Mouse (Mus musculus): ENCODE results near the gene Adcy1. TPM values are rescaled to one million over a fixed set of nuclear protein-coding genes. Genes with fewer than 3 reads are reported as not detected.

Gene Adcy1
- polyA plus RNA-seq, 1 experiment from 2014 or later, result 2.0 TPM

DNA sequence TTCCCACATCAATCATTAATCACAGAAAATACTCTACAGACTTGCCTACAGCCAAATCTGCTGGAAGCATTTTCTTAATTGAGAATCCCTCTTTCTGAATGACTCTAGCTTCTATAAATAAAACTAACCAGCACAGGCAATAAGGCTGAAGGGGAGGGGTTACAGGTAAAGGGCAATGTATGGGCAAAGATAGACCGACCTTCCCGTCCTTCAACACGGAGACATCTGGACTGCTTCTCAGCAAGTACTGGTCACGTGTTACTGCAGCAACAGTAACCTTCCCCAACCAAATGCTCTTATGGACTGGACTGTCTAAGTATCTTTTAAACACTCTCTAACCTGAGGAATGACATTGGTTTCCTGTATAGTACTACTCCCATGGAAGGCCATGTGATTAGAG, 9.6 kb upstream of the Adcy1 start:
- ATAC-seq (ENCODE audit: low FRiP score) (no peak), DNase-seq (ENCODE audit: low spot score) (no peak)
- Histone ChIP-seq H3K4me1 (replicated peaks; ENCODE audit: control insufficient read depth, insufficient read depth, low read length) (no peaks in the 10 kb centered on the region), H3K4me3 (ENCODE audit: low read depth, low read length) (no peak overlapping the region), H3K27ac (ENCODE audit: low read depth, low read length) (no peak overlapping the region), H3K9ac (ENCODE audit: low read depth, low read length) (no peak overlapping the region), H3K36me3 (ENCODE audit: control insufficient read depth, insufficient read depth, low read length) (no peaks in the 10 kb centered on the region), H3K9me3 (ENCODE audit: control insufficient read depth, low read length) (no peaks in the 10 kb centered on the region), H3K27me3 (ENCODE audit: control insufficient read depth, insufficient read depth, low read length) (peaks cover 2% of the 10 kb centered on the region), H3K4me2 (replicated peaks; ENCODE audit: low read depth, low read length) (no peak overlapping the region)
- WGBS, result 92% methylated on average over 4 of the region's 4 CpGs

DNA sequence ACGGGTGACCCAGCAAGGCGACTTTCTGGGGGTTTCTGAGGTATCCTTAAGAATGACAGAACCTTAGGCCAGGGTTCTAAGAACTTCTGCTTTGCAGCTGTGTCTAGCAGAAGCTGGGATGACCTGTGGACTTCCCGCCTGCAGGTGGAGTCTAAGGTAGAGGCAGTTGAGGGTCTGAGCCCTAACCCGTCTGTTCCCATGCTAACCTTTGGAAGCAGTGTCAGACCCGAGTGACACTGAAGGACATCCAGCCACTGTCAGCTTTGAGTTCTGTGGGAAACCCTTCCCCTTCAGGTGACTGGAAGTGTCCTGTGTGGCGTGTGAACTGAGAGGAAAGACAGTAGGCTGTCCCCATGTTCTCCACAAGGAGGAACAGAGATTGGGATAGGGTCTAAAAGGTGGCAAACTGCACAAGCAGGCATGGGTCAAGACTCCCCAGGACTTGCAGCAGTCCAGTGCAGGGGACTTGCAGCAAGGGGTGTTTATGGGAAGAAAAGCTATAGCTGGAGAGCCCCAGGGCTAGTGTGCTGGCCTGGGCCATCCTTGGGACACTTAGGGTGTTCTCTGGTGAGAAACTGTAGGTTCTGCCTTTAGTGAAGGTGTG, 8.5 kb upstream of the Adcy1 start:
- Histone ChIP-seq H3K36me3 (ENCODE audit: control insufficient read depth, insufficient read depth, low read length) (no peaks in the 10 kb centered on the region), H3K27me3 (ENCODE audit: control insufficient read depth, insufficient read depth, low read length) (peaks cover 2% of the 10 kb centered on the region)
- ATAC-seq (ENCODE audit: low FRiP score), result no peak

DNA sequence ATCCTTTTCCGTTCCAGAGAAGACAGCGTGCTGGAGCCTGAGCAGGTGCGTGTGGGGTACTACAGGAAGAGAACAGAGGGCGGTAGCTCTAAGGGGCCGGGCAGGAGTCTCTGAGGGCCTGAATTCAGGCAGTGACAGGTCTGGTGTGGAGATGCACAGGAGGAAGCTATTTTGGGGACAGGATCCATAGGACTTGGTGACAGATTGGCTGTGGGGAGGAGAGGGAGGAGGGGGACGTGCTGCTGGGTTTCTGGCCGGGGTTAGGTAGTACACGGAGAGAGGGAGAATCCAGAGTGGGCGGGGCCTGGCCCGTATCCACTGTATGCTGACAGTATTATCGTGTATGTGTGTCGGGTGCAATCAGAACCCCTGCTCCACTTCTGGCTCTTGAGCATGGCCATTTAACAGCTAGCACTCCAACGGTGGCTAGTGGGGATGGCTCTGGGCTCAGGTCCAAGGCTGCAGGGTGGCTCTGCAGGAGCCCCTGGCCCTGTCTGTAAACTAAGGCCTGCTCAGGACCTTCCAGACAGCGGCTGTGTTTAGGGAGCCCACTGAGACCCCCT, 7.8 kb upstream of the Adcy1 start:
- H3K4me1 ChIP-seq (replicated peaks; ENCODE audit: control insufficient read depth, insufficient read depth, low read length), result no peaks in the 10 kb centered on the region
- no peak overlapping the region for H3K27ac ChIP-seq (ENCODE audit: low read depth, low read length)
- H3K4me2 ChIP-seq (replicated peaks; ENCODE audit: low read depth, low read length), result no peak overlapping the region
- H3K9ac ChIP-seq (ENCODE audit: low read depth, low read length), result no peak overlapping the region
- H3K9me3 ChIP-seq (ENCODE audit: control insufficient read depth, low read length), result no peaks in the 10 kb centered on the region
- 22% methylated on average over 14 of the region's 14 CpGs for WGBS
- ATAC-seq (ENCODE audit: low FRiP score), result peak; percentile 59; the same call in 1 of the 2 replicates
- H3K36me3 ChIP-seq (ENCODE audit: control insufficient read depth, insufficient read depth, low read length), result no peaks in the 10 kb centered on the region
- no peak overlapping the region for H3K4me3 ChIP-seq (ENCODE audit: low read depth, low read length)
- peak; percentile 31 for DNase-seq (ENCODE audit: low spot score)
- H3K27me3 ChIP-seq (ENCODE audit: control insufficient read depth, insufficient read depth, low read length), result peaks cover 2% of the 10 kb centered on the region

More for the DNA sequence above, 8.5 kb upstream of the Adcy1 start:
- Histone ChIP-seq H3K9ac (ENCODE audit: low read depth, low read length) (no peak overlapping the region), H3K9me3 (ENCODE audit: control insufficient read depth, low read length) (no peaks in the 10 kb centered on the region), H3K4me2 (replicated peaks; ENCODE audit: low read depth, low read length) (no peak overlapping the region), H3K27ac (ENCODE audit: low read depth, low read length) (no peak overlapping the region), H3K4me1 (replicated peaks; ENCODE audit: control insufficient read depth, insufficient read depth, low read length) (no peaks in the 10 kb centered on the region), H3K4me3 (ENCODE audit: low read depth, low read length) (no peak overlapping the region)
- no peak for DNase-seq (ENCODE audit: low spot score)
- 82% methylated on average over 6 of the region's 6 CpGs for WGBS

DNA sequence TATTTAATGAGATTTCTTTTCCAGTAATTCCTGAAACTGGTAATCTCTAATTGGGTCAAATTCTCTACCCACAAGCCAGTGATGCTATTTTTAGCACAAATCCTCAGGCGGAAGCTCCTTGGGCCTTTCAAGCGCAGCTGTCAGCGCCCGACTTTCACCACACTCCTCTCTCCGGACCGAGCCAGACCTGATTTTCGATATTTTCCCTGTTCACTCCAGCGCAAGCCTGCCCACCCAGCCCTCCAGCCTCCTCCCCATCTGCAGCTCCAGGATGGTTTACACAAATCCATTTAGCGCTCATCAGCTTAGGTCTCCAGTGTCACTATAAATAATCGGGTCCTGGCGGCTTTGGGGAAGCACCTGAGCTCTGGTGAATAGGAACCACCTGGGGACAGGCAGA, 7.2 kb upstream of the Adcy1 start:
- 20% methylated on average over 11 of the region's 11 CpGs for WGBS
- Histone ChIP-seq H3K9me3 (ENCODE audit: control insufficient read depth, low read length) (no peaks in the 10 kb centered on the region), H3K27ac (ENCODE audit: low read depth, low read length) (no peak overlapping the region), H3K36me3 (ENCODE audit: control insufficient read depth, insufficient read depth, low read length) (no peaks in the 10 kb centered on the region), H3K4me2 (replicated peaks; ENCODE audit: low read depth, low read length) (no peak overlapping the region), H3K27me3 (ENCODE audit: control insufficient read depth, insufficient read depth, low read length) (peaks cover 2% of the 10 kb centered on the region), H3K4me1 (replicated peaks; ENCODE audit: control insufficient read depth, insufficient read depth, low read length) (no peaks in the 10 kb centered on the region), H3K4me3 (ENCODE audit: low read depth, low read length) (no peak overlapping the region), H3K9ac (ENCODE audit: low read depth, low read length) (no peak overlapping the region)
- no peak for DNase-seq (ENCODE audit: low spot score)
- ATAC-seq (ENCODE audit: low FRiP score), result no peak

DNA sequence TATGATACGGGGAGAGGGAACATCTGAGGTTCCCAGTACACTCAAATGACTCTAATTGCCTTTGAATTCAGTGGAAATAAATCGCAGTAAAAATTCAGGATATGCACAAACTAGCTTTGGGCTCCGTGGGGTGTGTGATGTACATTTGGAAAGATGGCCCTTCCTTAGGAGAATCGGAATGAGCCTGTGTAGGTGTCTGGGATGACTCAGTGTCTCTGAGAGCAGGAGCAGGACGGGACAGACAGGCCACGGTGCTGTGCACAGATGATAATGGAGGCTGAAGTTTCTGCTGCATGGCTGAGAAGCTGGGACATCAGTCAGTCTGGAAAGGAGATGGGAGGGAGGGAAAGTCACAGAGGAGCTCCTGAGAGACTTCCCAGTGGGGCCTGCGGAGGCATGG, 5.5 kb upstream of the Adcy1 start:
- Histone ChIP-seq H3K9ac (ENCODE audit: low read depth, low read length) (no peak overlapping the region), H3K27ac (ENCODE audit: low read depth, low read length) (no peak overlapping the region), H3K9me3 (ENCODE audit: control insufficient read depth, low read length) (no peaks in the 10 kb centered on the region), H3K4me2 (replicated peaks; ENCODE audit: low read depth, low read length) (no peak overlapping the region), H3K4me1 (replicated peaks; ENCODE audit: control insufficient read depth, insufficient read depth, low read length) (0 out of 2 replicates have a peak, but pooled peaks cover 3% of the 10 kb centered on the region), H3K4me3 (ENCODE audit: low read depth, low read length) (no peak overlapping the region), H3K27me3 (ENCODE audit: control insufficient read depth, insufficient read depth, low read length) (peaks cover 13% of the 10 kb centered on the region), H3K36me3 (ENCODE audit: control insufficient read depth, insufficient read depth, low read length) (no peaks in the 10 kb centered on the region)
- no peak for DNase-seq (ENCODE audit: low spot score)
- WGBS, result 81% methylated on average over 7 of the region's 7 CpGs
- no peak for ATAC-seq (ENCODE audit: low FRiP score)

DNA sequence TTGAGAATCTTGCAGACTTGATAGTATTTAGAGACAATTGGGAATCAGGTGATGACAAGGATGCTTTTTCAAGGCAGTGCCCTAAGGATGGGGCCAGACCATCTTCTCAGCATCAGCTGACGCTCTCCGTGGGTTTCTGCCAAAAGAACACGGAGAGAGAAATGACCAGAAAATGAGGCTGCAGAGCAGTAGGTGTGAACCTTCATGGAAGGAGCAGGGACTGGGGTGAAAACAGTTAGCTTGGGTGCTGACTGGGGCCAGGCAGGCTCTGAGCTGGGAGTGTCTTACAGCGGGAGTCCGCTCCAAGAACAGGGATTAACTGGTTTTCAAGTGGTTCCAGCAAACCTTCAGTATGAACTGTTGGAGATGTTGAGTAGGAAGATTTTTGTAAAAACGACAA, 1.3 kb upstream of the Adcy1 start:
- Histone ChIP-seq H3K27ac (ENCODE audit: low read depth, low read length) (no peak overlapping the region), H3K9ac (ENCODE audit: low read depth, low read length) (no peak overlapping the region), H3K4me2 (replicated peaks; ENCODE audit: low read depth, low read length) (no peak overlapping the region), H3K36me3 (ENCODE audit: control insufficient read depth, insufficient read depth, low read length) (no peaks in the 10 kb centered on the region), H3K4me3 (ENCODE audit: low read depth, low read length) (no peak overlapping the region), H3K9me3 (ENCODE audit: control insufficient read depth, low read length) (no peaks in the 10 kb centered on the region), H3K4me1 (replicated peaks; ENCODE audit: control insufficient read depth, insufficient read depth, low read length) (peaks cover 6% of the 10 kb centered on the region), H3K27me3 (ENCODE audit: control insufficient read depth, insufficient read depth, low read length) (peaks cover 33% of the 10 kb centered on the region)
- 41% methylated on average over 6 of the region's 6 CpGs for WGBS
- DNase-seq (ENCODE audit: low spot score) (no peak), ATAC-seq (ENCODE audit: low FRiP score) (no peak)

DNA sequence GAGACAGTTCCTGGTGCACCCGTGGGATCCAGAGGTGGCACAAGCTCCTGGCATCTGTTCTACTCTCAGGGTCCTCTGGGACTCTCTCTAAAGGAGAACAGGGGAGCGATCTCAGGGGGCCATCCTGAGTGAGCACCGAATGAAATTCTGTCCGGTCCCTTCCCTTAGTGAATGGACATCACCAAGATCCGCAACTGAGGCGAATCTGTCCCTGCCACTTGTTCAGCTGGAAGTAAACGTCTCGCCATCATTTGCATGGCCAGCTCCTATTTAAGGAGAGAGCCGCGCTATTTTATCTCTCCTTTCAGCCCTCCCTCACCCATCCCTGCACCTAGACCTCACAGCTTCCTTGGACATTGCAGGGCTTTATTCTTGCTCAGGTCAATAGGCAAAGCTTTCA, 723 bp upstream of the Adcy1 start:
- 9% methylated on average over 10 of the region's 10 CpGs for WGBS
- no peak; the same call in 1 of the 2 replicates for ATAC-seq (ENCODE audit: low FRiP score)
- H3K27ac ChIP-seq (ENCODE audit: low read depth, low read length), result no peak overlapping the region
- H3K4me1 ChIP-seq (replicated peaks; ENCODE audit: control insufficient read depth, insufficient read depth, low read length), result peaks cover 6% of the 10 kb centered on the region
- peak; percentile 43 for DNase-seq (ENCODE audit: low spot score)
- peak overlapping the region; percentile 76 for H3K4me2 ChIP-seq (replicated peaks; ENCODE audit: low read depth, low read length)
- peak overlapping the region; percentile 43 for H3K4me3 ChIP-seq (ENCODE audit: low read depth, low read length)
- H3K9me3 ChIP-seq (ENCODE audit: control insufficient read depth, low read length), result no peaks in the 10 kb centered on the region
- H3K36me3 ChIP-seq (ENCODE audit: control insufficient read depth, insufficient read depth, low read length), result no peaks in the 10 kb centered on the region
- H3K27me3 ChIP-seq (ENCODE audit: control insufficient read depth, insufficient read depth, low read length), result peaks cover 33% of the 10 kb centered on the region
- H3K9ac ChIP-seq (ENCODE audit: low read depth, low read length), result peak overlapping the region; percentile 54; the same call in 1 of the 2 replicates

DNA sequence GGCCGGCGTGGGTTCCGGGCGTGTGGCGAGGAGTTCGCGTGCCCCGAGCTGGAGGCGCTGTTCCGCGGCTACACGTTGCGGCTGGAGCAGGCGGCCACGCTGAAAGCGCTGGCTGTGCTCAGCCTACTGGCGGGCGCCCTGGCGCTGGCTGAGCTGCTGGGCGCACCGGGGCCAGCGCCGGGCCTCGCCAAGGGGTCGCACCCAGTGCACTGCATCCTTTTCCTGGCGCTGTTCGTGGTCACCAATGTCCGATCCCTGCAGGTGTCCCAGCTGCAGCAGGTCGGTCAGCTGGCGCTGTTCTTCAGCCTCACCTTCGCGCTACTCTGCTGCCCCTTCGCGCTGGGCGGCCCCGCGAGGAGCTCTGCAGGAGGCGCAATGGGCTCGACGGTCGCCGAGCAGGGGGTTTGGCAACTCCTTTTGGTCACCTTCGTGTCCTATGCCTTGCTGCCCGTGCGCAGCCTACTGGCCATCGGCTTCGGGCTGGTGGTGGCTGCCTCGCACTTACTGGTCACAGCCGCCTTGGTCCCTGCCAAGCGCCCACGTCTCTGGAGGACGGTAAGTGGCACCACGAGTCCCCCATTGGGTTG, 485 bp downstream of the Adcy1 start:
- Histone ChIP-seq H3K9ac (ENCODE audit: low read depth, low read length) (peak overlapping the region; percentile 59), H3K4me1 (replicated peaks; ENCODE audit: control insufficient read depth, insufficient read depth, low read length) (peaks cover 6% of the 10 kb centered on the region), H3K27me3 (ENCODE audit: control insufficient read depth, insufficient read depth, low read length) (peaks cover 33% of the 10 kb centered on the region), H3K4me2 (replicated peaks; ENCODE audit: low read depth, low read length) (peak overlapping the region; percentile 97), H3K4me3 (ENCODE audit: low read depth, low read length) (peak overlapping the region; percentile 62), H3K9me3 (ENCODE audit: control insufficient read depth, low read length) (no peaks in the 10 kb centered on the region), H3K36me3 (ENCODE audit: control insufficient read depth, insufficient read depth, low read length) (no peaks in the 10 kb centered on the region), H3K27ac (ENCODE audit: low read depth, low read length) (no peak overlapping the region)
- WGBS, result under 1% methylated on average over 46 of the region's 53 CpGs
- ATAC-seq (ENCODE audit: low FRiP score) (peak; percentile 67), DNase-seq (ENCODE audit: low spot score) (peak; percentile 70)
